7 mouse cellular contexts compared by ENCODE assay signal in the genomic region with DNA sequence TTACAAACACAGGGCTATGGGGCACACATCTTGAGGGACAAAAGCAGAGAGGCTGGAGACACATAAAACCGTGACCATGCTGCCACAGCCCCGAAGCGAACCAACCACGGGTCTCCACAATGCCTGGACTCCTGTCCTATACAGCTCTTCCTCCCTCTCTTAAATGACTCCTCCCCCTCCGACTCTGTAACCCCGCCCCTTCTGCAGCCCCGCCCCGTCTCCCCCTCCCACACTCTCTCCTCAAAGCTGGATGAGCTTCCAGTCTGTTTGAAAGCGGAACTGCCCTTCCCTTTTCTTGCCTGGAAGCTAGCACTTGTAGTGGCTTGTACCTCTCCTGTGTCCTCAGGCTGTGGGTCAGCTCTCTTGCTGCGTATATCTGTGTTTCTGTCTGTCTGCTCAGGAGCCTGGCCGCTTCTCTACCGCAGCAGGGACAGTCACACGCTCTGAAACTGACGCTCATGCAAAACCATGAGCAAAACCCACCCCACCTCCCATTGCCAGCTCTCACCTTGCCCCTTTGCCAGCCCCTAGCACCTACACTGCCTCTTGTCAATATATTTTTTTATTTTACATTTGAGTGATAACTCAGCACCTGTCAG. TPM values are rescaled to one million over a fixed set of nuclear protein-coding genes. Genes with fewer than 3 reads are reported as not detected.
DNase-seq lines count a peak whose midpoint lies in the region; ATAC-seq and TF ChIP-seq lines count a peak whose summit lies in the region.

No protein-coding gene starts in this region.

- no peaks in the 10 kb centered on the region for H3K27me3 ChIP-seq in ES-Bruce4 (ENCODE audit: control insufficient read depth, insufficient read depth, low read length, poor library complexity, severe bottlenecking)
- H3K27me3 ChIP-seq in hindbrain, embryonic 12.5 days: peaks cover 22% of the 10 kb centered on the region

- H3K9ac ChIP-seq in ES-Bruce4 (ENCODE audit: low read depth, poor library complexity, severe bottlenecking): no peak overlapping the region
- H3K9ac ChIP-seq in hindbrain, embryonic 12.5 days: no peak overlapping the region

- no peaks in the 10 kb centered on the region for H3K9me3 ChIP-seq in ES-Bruce4 (replicated peaks; ENCODE audit: control insufficient read depth, insufficient read depth, low read length, poor library complexity, severe bottlenecking)
- H3K9me3 ChIP-seq in hindbrain, embryonic 12.5 days (replicated peaks): no peaks in the 10 kb centered on the region

- ATAC-seq in hindbrain, embryonic 12.5 days (ENCODE audit: low FRiP score): no peak

- no peak for TF ChIP-seq EP300 in ES-Bruce4 (IDR thresholded peaks at IDR 0.05; ENCODE audit: insufficient read depth, low read depth, low read length)

- 0 out of 2 replicates have a peak overlapping the region, but pooled peaks have one; percentile 1 for H3K4me3 ChIP-seq in ES-Bruce4 (ENCODE audit: low read depth, low read length)
- H3K4me3 ChIP-seq in hindbrain, embryonic 12.5 days: no peak overlapping the region

- H3K4me1 ChIP-seq in ES-Bruce4 (ENCODE audit: control insufficient read depth, insufficient read depth, low read length): no peaks in the 10 kb centered on the region
- H3K4me1 ChIP-seq in hindbrain, embryonic 12.5 days: no peaks in the 10 kb centered on the region

- no peak for TF ChIP-seq CTCF in ES-Bruce4 (IDR thresholded peaks at IDR 0.05; ENCODE audit: low read depth, low read length)

- peak overlapping the region; percentile 9; the same call in 1 of the 2 replicates for H3K27ac ChIP-seq in ES-Bruce4 (ENCODE audit: insufficient read depth, low read length)
- no peak overlapping the region for H3K27ac ChIP-seq in hindbrain, embryonic 12.5 days

- H3K4me2 ChIP-seq in hindbrain, embryonic 12.5 days (replicated peaks): peak overlapping the region; percentile 31

- no peaks in the 10 kb centered on the region for H3K36me3 ChIP-seq in ES-Bruce4 (ENCODE audit: control insufficient read depth, insufficient read depth, low read length, poor library complexity, severe bottlenecking)
- H3K36me3 ChIP-seq in hindbrain, embryonic 12.5 days: no peaks in the 10 kb centered on the region

- peak; percentile 73 for TF ChIP-seq POLR2A in ES-Bruce4 (IDR thresholded peaks at IDR 0.05; ENCODE audit: insufficient read depth, low read length)

- 10% methylated on average over 14 of the region's 14 CpGs for WGBS in hindbrain, embryonic 12.5 days

- peak; percentile 8 for DNase-seq in 416B (ENCODE audit: low read depth)
- peak; percentile 18 for DNase-seq in lung, postnatal 25 days (ENCODE audit: low spot score)
- DNase-seq in adrenal gland, adult 8-10 months: no peak
- no peak for DNase-seq in frontal cortex, postnatal 10 days (ENCODE audit: low spot score in 2 of 2)
- no peak for DNase-seq in right cerebral cortex, postnatal 36 days (ENCODE audit: low spot score in 2 of 2)

RNA-seq across cellular contexts. Expression of a gene that starts 5.7 kb away (rescaled TPM):
- polyA plus RNA-seq in ES-Bruce4 (2011; ENCODE audit: insufficient read depth, insufficient read length, low read depth, missing spikeins): 0.35 and 1.3 TPM in 2 replicates
- 0.28 and 0.39 TPM in 2 replicates for polyA plus RNA-seq in hindbrain, embryonic 12.5 days (2016; fragmentation: Nextera tagmentation; extraction: Ambion mirVana)
- total RNA-seq in adrenal gland, adult 8-10 months (2022): 1 to 10 TPM; 1.5 to 2.2 (median 1.6) TPM

RNA-seq across cellular contexts. Expression of a gene that starts 21.7 kb away (rescaled TPM):
- polyA plus RNA-seq in ES-Bruce4 (2011; ENCODE audit: insufficient read depth, insufficient read length, low read depth, missing spikeins): 3.0 and 4.0 TPM in 2 replicates
- 6.6 and 7.5 TPM in 2 replicates for polyA plus RNA-seq in hindbrain, embryonic 12.5 days (2016; fragmentation: Nextera tagmentation; extraction: Ambion mirVana)
- total RNA-seq in adrenal gland, adult 8-10 months (2022): 10 to 100 TPM; 19.3 to 23.3 (median 21.1) TPM

RNA-seq across cellular contexts. Expression of a gene that starts 41.1 kb away (rescaled TPM):
- not detected in 2 replicates for polyA plus RNA-seq in ES-Bruce4 (2011; ENCODE audit: insufficient read depth, insufficient read length, low read depth, missing spikeins)
- polyA plus RNA-seq in hindbrain, embryonic 12.5 days (2016; fragmentation: Nextera tagmentation; extraction: Ambion mirVana): 0.27 and 0.28 TPM in 2 replicates
- 1 to 10 TPM in 2 of 4 experiments, under 1 TPM in 2; 0.66 to 1.4 (median 1.2) TPM for total RNA-seq in adrenal gland, adult 8-10 months (2022)

RNA-seq across cellular contexts. Expression of a gene that starts 50.1 kb away (rescaled TPM):
- polyA plus RNA-seq in ES-Bruce4 (2011; ENCODE audit: insufficient read depth, insufficient read length, low read depth, missing spikeins): 54.0 and 54.9 TPM in 2 replicates
- polyA plus RNA-seq in hindbrain, embryonic 12.5 days (2016; fragmentation: Nextera tagmentation; extraction: Ambion mirVana): 107 and 112 TPM in 2 replicates
- 10 to 100 TPM; 67.1 to 80.4 (median 72.1) TPM for total RNA-seq in adrenal gland, adult 8-10 months (2022)

Comparison
In these comparisons a context has a peak if more than half of its experiments do, and no peak if none do; other contexts are left out.
1. DNase-seq: peak in 416B (single experiment) and lung, postnatal 25 days (single experiment); none in adrenal gland, adult 8-10 months (single experiment), frontal cortex, postnatal 10 days (0 of 2) and right cerebral cortex, postnatal 36 days (0 of 2).